Mouse (Mus musculus): ENCODE data around the gene Dlk1. TPM values are rescaled to one million over a fixed set of nuclear protein-coding genes. Genes with fewer than 3 reads are reported as not detected.

The Dlk1 gene
- total RNA-seq (2021): 1 to 10 TPM; 1.8 to 5.6 TPM

DNA sequence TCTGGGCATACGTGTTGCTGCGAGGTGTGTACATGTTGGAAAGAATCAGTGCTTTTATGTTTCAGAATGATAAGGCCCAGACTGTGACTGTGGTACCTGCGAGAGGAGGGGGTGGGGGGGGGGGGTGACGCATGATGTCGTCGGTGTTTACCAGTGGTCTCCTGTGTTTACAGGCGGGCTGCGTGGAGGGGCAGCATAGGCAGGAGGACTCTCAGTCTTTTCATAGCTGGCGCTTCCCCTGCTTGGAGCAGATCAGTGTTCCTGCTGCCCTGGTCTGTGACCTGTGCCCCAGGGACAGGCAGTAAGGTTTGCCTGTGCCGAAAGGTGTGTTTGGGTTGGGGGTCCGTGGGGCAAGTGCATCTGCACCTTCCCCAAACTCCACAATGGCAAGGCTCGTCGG, at the start of gene Dlk1:
Gene Dlk1, plus strand, starts transcription at position 232 of the 400 bp plus-strand sequence.
- no peak for DNase-seq (ENCODE audit: low spot score in 2 of 2)

DNA sequence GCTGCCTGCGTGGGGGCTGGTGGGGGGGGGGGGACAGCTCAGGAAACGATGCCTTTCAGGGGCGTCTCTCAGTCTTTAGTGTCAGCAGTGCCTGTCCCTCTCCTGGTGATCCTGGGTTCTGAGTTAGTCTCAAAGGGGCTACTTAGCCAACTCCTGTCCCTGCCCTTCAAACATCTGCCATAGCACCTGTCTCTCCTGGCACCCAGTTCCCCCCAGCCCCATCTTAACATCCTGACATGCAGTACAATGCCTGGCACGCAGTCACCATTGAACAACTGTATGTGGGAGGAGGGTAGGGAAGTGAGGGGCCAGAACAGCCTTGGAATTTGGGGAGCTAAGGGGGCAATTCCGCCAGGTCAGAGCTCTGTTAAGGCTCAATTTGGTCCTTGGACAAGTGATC, 49.7 kb upstream of the Dlk1 start:
- intact Hi-C loops (cut with DNase I): no loop called here
- no peak for DNase-seq (ENCODE audit: low spot score in 2 of 2)

More for the DNA sequence above, at the start of gene Dlk1:
- intact Hi-C loops (cut with DNase I): no loop called here

DNA sequence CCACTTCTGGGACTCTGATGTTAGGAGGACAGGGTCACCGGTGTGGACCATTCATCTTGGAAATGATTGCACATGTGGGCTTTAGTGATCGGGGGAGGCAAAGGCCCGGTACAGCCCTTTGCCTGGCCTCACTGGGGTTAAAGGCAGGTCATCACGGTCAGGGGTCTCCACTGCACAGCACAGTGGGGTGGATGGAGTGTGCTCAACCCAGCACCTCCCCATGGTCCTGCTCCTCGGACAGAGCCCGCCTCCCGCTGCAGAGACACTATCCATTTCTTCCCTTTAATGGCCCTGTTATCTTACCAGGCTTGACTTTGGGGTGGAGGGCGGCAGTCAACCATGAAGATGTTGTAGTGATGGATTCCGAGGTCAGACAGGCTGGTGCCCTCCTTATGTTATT, 48.9 kb upstream of the Dlk1 start:
- intact Hi-C loops (cut with DNase I): no loop called here
- DNase-seq (ENCODE audit: low spot score in 2 of 2): no peak

DNA sequence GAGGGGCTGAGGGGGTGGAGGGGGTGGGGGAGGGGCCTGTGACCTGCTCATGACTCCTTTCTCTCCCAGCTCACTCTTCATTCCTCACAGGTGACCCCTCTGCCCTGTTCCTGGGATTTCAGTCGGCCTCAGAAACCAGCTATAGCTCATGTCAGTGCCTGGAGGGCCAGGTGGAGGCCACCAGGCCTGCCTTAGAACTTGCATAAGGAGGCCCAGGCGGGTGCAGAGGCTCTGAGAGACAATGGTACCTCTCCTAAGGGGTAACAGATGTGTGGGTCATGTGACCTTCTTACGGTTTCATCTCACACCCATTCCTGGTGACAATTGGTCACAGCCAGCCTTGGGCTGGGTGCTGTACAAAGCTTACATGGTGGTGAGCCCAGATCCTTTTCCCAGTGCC, 46.6 kb upstream of the Dlk1 start:
- intact Hi-C loops (cut with DNase I): no loop called here
- no peak for DNase-seq (ENCODE audit: low spot score in 2 of 2)

DNA sequence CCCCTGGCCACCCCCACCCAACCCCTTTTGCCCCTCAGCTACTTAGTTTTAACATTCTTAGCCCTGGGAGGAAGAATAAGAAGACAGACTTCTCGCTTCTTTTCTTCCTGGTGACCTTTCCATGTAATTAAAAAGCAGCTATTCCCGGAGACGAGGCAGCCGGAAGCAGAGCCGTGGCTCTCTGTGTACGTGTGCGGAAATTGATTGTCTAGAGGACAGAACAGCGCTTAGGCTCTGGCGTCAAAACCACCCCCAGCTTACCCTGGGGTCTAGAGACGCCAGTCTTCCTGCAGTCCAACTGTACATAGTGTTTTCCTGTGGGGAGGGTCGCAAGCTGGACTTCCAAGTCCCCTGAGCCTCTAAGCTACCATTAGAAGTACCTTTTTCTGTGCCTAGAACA, 41.9 kb upstream of the Dlk1 start:
- intact Hi-C loops (cut with DNase I): no loop called here
- no peak for DNase-seq (ENCODE audit: low spot score in 2 of 2)

DNA sequence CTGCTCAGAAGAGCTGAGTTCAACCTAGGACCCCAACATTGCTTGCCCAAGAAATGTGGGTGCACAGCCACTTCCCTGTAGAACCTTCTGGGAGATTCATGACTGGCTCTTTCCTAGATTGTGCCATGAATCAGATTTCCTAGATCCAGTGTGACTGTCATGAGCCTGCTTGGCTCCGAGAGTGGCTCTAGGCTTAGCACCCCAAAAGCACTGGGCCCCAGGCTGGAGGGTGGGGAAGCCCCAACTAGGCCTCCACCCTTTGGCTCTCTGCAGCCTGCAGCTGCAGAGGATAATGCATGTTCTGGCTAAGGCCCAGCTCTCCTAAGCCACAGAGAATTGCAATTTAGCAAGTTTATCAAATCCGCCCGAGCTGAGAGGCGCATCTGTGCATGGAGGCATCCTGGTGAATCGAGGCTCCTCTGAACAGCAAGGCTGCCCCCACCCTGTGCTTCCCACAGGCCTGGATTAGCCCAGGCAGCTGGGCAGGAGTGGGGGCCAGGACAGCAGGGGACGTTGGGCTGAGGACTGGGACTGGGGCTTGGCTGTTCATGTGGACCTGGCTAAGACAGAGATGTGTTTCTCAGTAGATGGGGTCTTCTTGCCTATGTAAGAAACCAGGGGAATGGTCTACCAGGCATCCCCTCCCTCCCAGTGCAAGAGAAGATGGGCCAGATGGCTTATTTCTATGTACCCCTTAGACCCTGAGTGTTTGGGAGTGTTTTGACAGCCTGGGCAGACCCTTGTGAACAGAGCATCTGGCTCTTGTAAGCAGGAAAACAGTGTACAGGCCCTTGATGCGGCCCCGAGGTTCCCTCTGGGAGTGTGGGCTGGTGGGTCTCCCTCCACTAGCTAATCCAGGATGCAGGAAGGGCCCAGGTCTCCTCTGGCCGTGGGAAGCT, 41.2 kb upstream of the Dlk1 start:
- DNase-seq (ENCODE audit: low spot score in 2 of 2): no peak
- intact Hi-C loops (cut with DNase I): no loop called here

DNA sequence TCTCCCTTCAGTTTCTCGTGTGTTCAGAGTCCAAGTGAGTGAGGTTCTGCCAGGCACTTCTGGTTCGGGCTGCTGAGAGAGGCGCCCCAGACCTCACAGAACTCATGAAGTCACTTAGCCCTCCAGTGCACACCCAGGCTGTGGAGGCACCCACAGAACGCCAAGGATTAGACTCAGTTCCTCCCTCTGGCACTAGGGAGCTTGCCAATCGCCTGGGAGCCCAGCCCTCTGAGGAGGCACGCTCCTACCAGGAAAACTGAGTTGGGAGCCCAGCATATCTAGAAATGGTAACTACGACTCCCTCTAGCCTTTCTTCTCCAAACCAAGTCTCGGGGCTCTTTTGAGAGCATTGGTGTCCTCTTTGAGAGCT, 40.6 kb upstream of the Dlk1 start:
- intact Hi-C loops (cut with DNase I): no loop called here
- no peak for DNase-seq (ENCODE audit: low spot score in 2 of 2)

DNA sequence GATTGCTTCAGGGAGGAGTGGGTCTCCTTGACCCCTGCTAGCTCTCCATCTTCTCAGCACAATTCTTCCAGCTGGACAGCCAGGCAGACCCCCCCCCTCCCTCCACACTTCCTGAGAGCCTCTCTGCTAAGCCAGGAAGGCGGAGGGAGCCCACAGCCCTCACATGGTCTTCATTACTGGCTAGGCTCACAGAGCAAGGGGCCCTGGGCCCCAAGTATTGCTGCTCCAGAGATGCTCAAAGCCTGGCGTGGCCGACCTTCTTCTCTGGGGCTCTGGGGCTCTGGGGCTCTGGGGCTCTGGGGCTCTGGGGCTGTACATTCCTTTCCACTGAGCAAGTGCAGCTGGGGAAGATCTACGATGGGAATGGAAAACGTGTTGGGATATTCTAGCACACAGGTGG, 39.9 kb upstream of the Dlk1 start:
- DNase-seq (ENCODE audit: low spot score in 2 of 2): no peak
- intact Hi-C loops (cut with DNase I): no loop called here

DNA sequence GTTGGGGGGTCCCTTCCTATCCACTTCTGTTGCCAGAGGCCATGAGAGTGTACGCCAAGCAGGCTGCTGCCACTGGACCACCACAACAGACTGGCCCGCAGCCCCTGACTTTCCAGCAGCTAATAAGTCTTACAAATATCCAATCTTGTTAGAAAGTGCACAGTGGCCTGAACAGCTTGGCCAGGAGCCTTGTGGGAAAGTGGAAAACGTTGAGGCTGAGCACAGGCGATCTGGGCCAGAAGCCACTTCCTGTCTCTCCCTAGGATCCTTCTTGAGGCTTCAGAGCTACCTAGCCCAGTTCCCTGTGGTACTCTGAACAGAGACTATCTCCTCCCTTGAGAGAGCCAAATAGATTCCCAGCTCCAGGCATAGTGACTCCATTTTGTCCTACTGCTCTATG, 39.3 kb upstream of the Dlk1 start:
- intact Hi-C loops (cut with DNase I): no loop called here

DNA sequence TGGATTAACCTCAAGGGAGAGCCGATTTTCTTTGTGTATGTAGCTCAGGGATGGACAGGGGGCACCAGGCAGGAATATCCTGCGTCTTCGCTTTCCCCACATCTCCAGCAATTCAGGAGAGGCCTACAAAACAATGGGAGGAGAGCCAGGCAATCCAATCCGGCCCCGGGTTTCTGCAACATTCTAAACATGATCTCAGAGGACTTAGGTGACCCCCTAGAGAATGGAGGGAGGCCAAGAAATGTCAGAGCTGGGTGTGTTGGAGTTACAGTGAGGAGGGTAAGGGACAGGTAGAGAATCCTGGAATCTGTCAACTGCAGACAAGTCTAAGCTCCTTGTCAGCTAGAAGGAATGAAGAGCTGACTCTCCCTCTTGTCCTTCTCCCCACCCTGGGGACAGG, 35.9 kb upstream of the Dlk1 start:
- no peak for DNase-seq (ENCODE audit: low spot score in 2 of 2)
- intact Hi-C loops (cut with DNase I): no loop called here

More for the DNA sequence above, 39.3 kb upstream of the Dlk1 start:
- no peak for DNase-seq (ENCODE audit: low spot score in 2 of 2)

DNA sequence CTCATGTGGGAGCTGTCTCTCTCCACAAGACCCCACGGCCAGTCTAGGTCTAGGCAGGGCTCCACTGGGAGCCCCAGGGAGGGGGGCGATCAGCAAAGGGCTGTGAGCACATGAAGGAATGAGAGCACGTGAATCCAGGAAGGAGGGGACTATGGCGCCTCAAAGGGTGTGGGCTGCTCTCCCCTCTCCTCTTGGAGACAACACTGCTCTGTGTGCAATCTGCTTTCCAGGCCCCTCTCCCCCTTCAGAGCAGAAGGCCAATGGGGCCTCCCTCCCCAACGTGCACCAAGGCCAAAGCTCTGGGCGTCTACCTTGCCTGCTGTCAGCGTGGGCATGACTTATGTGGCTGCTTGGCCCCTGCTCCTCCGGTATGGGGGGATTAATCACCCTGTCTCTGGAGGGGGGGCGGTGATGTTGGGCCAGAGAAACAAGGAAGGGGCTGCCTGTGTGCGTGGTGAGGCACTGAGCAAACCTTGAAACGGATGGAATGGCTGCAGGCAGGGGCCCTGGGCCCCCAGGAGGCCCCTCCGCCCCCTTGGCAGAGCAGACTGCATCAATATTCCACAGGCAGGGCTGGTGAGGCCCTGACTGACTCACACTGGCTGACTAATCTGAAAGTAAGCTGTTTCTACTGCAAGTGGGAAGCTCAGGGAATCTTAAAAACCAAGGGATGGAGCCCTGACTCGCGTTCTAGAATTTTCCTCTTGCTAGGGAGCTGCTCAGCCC, 35.0 kb upstream of the Dlk1 start:
- peak in 1 of 2 experiments; percentile 28 for DNase-seq (ENCODE audit: low spot score in 2 of 2)
- intact Hi-C loops (cut with DNase I): no loop called here

DNA sequence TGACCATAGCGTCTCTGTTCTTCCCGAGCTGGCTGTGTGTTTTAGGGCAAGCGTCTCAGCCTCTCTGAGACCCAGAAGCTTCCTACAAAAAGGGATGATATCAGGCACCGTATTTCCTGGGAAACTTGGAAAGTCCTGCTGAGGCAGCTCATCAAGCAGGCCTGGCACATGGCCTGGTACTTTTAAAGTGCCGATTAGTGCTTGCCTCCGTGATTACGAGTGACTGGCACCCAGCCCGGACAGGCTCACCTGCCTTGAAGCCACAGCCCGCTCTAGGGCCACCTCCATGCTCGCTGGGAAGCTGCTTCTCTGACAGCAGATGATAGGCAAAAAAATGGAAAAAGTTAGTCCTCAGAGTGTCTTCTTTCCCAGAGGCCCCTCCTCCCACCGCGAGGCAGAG, 32.6 kb upstream of the Dlk1 start:
- intact Hi-C loops (cut with DNase I): no loop called here
- no peak for DNase-seq (ENCODE audit: low spot score in 2 of 2)

DNA sequence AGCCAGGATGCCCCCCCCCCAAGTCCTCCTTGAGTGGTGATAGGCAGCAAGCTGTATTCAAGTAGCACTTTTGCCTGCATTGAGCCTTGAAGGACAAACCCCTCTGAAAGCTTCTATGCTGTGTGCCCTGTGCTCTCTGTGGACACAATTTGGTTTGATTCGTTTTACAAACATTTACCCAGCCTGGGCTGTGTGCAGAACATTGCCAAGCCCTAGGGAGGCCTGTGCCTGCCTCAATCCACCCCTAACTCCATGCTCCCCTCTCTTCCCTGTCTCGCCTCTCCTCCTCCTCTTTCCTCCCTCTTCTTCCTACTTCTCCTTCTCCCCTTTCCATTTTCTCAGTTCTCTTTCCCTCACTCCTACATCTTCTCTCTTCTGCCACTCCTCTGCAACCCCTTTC, 29.5 kb upstream of the Dlk1 start:
- intact Hi-C loops (cut with DNase I): no loop called here

DNA sequence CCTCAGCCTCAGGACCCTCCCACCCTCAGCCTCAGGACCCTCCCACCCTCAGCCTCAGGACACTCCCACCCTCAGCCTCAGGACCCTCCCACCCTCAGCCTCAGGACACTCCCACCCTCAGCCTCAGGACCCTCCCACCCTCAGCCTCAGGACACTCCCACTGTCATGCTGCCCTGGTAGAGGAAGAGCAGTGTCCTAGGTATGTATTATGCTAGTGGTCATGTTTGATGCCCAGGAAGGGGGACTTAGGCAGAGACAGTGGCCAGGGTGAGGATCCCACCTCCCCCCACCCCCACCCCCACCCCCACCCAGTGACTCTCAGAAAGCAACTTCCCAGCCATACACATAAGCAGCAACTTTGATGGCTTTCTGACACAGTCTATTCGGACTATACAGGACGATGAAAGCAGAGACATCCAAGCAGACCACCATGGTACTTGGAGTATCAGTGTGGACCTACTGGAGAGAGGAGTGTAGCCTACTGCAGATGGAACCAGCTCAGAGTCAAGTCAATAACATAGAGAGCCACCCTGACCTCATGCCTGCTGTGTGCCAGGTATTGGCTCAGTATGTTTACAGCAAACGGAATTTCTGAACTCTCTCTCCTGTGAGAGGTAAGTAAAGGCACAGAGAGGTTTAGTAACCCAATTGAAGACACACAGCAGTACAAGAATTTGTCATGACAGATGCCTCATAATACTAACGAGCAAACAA, 28.8 kb upstream of the Dlk1 start:
- DNase-seq (ENCODE audit: low spot score in 2 of 2): no peak
- intact Hi-C loops (cut with DNase I): no loop called here

More for the DNA sequence above, 29.5 kb upstream of the Dlk1 start:
- DNase-seq (ENCODE audit: low spot score in 2 of 2): no peak

DNA sequence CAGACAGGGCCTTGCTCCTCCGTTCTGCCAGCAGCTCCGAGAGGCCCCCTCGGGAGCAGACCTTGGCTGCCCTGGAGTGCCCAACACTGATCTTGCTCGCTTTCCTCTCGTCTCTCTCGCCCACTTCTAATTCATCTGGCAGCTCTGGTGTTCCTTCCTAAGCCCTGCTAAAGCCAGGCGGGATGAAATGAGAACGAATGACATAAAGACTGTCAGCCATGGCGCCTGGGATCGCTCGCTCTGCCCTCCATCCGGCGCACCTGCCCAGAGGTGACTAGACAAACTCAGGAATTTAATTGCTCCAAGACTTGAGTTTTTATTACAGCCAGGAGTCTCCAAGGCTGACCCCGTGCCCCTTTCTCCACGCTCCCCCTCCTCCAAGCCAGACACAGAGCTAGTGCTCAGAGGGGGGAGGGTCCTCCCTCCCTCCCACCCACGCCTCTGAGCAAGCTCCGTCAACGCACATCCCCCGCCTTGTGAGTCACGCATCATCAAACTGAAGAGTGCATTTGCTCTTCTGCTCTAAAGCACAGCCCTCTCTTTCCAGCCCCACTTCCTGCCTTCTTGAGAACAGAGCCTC, 27.8 kb upstream of the Dlk1 start:
- intact Hi-C loops (cut with DNase I): no loop called here
- DNase-seq (ENCODE audit: low spot score in 2 of 2): peak in 1 of 2 experiments; percentile 32

DNA sequence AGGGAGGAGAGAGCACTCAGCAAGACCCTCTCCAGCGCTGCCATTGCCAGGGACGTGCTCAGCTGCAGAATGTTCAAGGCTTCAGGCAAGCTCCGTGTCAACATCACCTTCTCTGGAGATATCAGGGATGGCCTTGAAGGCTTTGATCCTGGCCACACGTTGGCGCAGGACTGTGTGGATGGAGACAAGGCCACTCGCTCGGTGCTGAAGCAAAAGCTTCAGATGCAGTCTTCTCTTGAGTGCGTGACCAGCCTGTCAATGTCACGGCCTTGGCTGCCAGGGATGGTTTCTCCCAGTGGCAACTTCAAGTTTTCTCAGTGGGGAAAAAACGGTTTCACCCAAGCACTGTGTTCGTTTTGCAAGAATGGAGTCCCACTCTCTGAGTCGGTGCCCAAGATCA, 26.6 kb upstream of the Dlk1 start:
- intact Hi-C loops (cut with DNase I): no loop called here
- DNase-seq (ENCODE audit: low spot score in 2 of 2): no peak

DNA sequence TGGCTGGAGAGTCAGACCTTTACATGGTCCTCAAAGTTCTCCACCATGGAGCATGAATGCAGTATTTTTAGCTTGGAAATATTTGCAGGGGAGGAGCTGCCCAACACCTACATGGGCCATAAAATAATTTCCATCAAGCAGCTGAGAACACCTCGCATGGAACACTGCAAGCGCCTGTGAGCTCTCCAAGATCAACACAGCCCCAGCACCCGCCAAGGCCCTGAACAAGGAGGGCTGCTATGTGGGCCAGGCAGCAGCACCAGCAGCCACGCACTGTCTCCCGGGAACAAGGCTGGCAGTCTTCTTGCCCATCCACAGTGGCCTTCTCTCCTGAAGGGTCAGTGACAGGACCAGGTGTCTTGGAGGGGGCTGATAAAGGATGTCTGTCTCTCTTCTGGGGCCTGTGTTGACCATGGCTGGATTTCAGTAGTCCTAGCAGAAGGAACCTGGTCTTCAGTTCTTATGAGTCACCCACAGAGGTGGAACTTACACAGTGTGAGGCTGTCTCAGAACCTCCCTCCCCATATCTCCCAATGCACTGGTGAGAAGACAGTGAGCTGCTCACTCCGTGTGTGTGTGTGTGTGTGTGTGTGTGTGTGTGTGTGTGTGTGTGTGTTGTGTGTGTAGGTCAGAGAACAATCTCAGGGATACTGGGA, 20.0 kb upstream of the Dlk1 start:
- no peak for DNase-seq (ENCODE audit: low spot score in 2 of 2)
- intact Hi-C loops (cut with DNase I): loop anchor here (10.0 kb wide), 1 partner anchor 942 kb away; no protein-coding TSS in a partner anchor

DNA sequence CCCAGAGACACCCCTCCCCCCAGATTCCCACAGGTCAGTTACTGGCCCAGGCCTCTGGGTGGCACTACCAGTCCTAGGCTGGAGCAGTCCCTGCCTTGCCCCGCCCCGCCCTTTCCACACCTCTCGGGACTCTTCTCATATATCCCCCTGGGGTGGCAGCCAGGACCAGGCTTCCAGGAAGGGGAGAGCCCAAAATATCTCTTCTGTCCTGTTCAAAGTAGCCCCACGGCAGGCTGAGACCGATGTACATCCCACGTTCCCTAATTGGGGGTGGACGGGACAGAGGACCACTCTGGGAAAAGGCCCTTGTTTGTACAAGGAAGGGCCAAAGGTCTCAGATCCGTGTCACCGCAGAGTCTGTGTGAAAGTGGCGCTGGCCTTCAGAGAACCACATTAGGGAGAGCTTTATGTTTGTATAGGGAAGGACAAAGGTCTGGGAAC, 16.2 kb upstream of the Dlk1 start:
- no peak for DNase-seq (ENCODE audit: low spot score in 2 of 2)
- intact Hi-C loops (cut with DNase I): loop anchor here (5.0 to 10.0 kb wide), 2 partner anchors 171 to 938 kb away; no protein-coding TSS in a partner anchor

DNA sequence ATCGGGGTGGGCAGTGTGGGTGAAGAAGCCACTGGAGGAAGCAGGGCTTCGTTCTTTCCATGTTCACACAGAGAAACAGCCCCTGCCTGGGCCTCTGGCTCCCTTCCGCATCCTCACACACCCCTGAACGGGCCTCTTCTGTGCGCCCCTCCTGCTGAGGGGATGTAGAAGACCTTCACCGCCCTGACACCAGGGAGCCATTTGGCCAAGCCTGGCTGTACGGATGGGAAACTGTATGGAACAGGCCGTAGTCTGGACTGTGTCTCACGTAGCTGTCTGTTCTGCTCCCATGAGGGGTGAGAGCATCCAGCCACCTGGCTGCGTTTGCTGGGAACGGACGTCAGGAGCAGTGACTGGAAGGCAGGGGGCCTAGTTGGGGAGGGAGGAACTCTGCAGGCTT, 15.8 kb upstream of the Dlk1 start:
- no peak for DNase-seq (ENCODE audit: low spot score in 2 of 2)
- intact Hi-C loops (cut with DNase I): loop anchor here (5.0 to 10.0 kb wide), 2 partner anchors 170 to 938 kb away; no protein-coding TSS in a partner anchor
